Comparison of ENCODE assay signal across 9 mouse cellular contexts in genomic region chr1:172324725-172325124, GRCm38 (mm10). TPM values are rescaled to one million over a fixed set of nuclear protein-coding genes. Genes with fewer than 3 reads are reported as not detected.
DNase-seq lines count a peak whose midpoint lies in the region; ATAC-seq lines count a peak whose summit lies in the region.
"Had no signal": no experiment of that assay in that cellular context is flagged by ENCODE, and none has a peak within 500 bp of the region (broad histone marks: within the 10 kb centered on the region; RNA-seq: fewer than 3 reads in every experiment).

No protein-coding gene starts in this region.

- H3K4me1 ChIP-seq in hindbrain, embryonic 10.5 days (replicated peaks), result peaks cover 75% of the 10 kb centered on the region
- peaks cover 18% of the 10 kb centered on the region for H3K4me1 ChIP-seq in hindbrain, embryonic 16.5 days (ENCODE audit: control insufficient read depth, insufficient read depth, low read depth, low read length)
- H3K4me1 ChIP-seq in forebrain, embryonic 11.5 days (replicated peaks; ENCODE audit: control insufficient read depth, insufficient read depth, low read length), result peaks cover 11% of the 10 kb centered on the region
- H3K4me1 ChIP-seq in hindbrain, embryonic 15.5 days (replicated peaks), result peaks cover 34% of the 10 kb centered on the region
- peaks cover 28% of the 10 kb centered on the region for H3K4me1 ChIP-seq in midbrain, embryonic 15.5 days

- DNase-seq in hindbrain, embryonic 10.5 days (ENCODE audit: low spot score), result peak; percentile 80
- DNase-seq in c-Kit-positive CD71-positive TER-119-positive erythroid progenitor cells, embryonic 14.5 days (ENCODE audit: low spot score), result peak; percentile 73
- peak; percentile 87 for DNase-seq in forebrain, embryonic 11.5 days (ENCODE audit: low spot score)
- peak; percentile 81 for DNase-seq in left cerebral cortex, postnatal 4 days
- DNase-seq in spleen, postnatal 14 days (ENCODE audit: low spot score in 2 of 2), result peak; percentile 37 to 66

- no peak overlapping the region for H3K4me3 ChIP-seq in hindbrain, embryonic 10.5 days
- no peak overlapping the region for H3K4me3 ChIP-seq in hindbrain, embryonic 16.5 days (ENCODE audit: low read length)
- H3K4me3 ChIP-seq in forebrain, embryonic 11.5 days (ENCODE audit: low read depth, low read length), result no peak overlapping the region
- H3K4me3 ChIP-seq in hindbrain, embryonic 15.5 days, result no peak overlapping the region
- no peak overlapping the region for H3K4me3 ChIP-seq in midbrain, embryonic 15.5 days
- H3K4me3 ChIP-seq: myocyte had no signal

- H3K9ac ChIP-seq in hindbrain, embryonic 16.5 days (ENCODE audit: low read depth, low read length), result no peak overlapping the region
- no peak overlapping the region; the same call in 1 of the 2 replicates for H3K9ac ChIP-seq in forebrain, embryonic 11.5 days (ENCODE audit: low read length)
- H3K9ac ChIP-seq in hindbrain, embryonic 15.5 days, result no peak overlapping the region
- peak overlapping the region; percentile 2; the same call in 1 of the 2 replicates for H3K9ac ChIP-seq in midbrain, embryonic 15.5 days

- intact Hi-C loops in left cerebral cortex, postnatal 4 days (cut with DNase I), result no loop called here

- 11% methylated on average over 7 of the region's 7 CpGs for WGBS in hindbrain, embryonic 10.5 days
- 14% methylated on average over 7 of the region's 7 CpGs for WGBS in hindbrain, embryonic 16.5 days
- 7% methylated on average over 7 of the region's 7 CpGs for WGBS in forebrain, embryonic 11.5 days
- 13% methylated on average over 7 of the region's 7 CpGs for WGBS in hindbrain, embryonic 15.5 days
- 13% methylated on average over 7 of the region's 7 CpGs for WGBS in midbrain, embryonic 15.5 days

- H3K9me3 ChIP-seq in hindbrain, embryonic 10.5 days, result no peaks in the 10 kb centered on the region
- no peaks in the 10 kb centered on the region for H3K9me3 ChIP-seq in hindbrain, embryonic 16.5 days (ENCODE audit: control insufficient read depth, low read length)
- no peaks in the 10 kb centered on the region for H3K9me3 ChIP-seq in forebrain, embryonic 11.5 days (ENCODE audit: control insufficient read depth, low read length)
- H3K9me3 ChIP-seq in hindbrain, embryonic 15.5 days, result no peaks in the 10 kb centered on the region
- H3K9me3 ChIP-seq in midbrain, embryonic 15.5 days, result no peaks in the 10 kb centered on the region

- no peak for ATAC-seq in hindbrain, embryonic 16.5 days
- peak; percentile 42 for ATAC-seq in forebrain, embryonic 11.5 days (replicated peaks; ENCODE audit: low FRiP score)
- peak; percentile 17; the same call in 1 of the 2 replicates for ATAC-seq in hindbrain, embryonic 15.5 days (ENCODE audit: low FRiP score, low read depth)
- peak; percentile 12; the same call in 1 of the 2 replicates for ATAC-seq in midbrain, embryonic 15.5 days (replicated peaks)

- H3K27ac ChIP-seq in hindbrain, embryonic 10.5 days, result peak overlapping the region; percentile 57
- H3K27ac ChIP-seq in hindbrain, embryonic 16.5 days (ENCODE audit: low read depth, low read length), result no peak overlapping the region
- no peak overlapping the region for H3K27ac ChIP-seq in forebrain, embryonic 11.5 days (ENCODE audit: low read depth, low read length)
- H3K27ac ChIP-seq in hindbrain, embryonic 15.5 days (replicated peaks), result no peak overlapping the region
- H3K27ac ChIP-seq in midbrain, embryonic 15.5 days, result no peak overlapping the region

- peaks cover 16% of the 10 kb centered on the region for H3K36me3 ChIP-seq in hindbrain, embryonic 10.5 days
- H3K36me3 ChIP-seq in hindbrain, embryonic 16.5 days (ENCODE audit: control insufficient read depth, insufficient read depth, low read length), result no peaks in the 10 kb centered on the region
- no peaks in the 10 kb centered on the region for H3K36me3 ChIP-seq in forebrain, embryonic 11.5 days (ENCODE audit: control insufficient read depth, insufficient read depth, low read length)
- no peaks in the 10 kb centered on the region for H3K36me3 ChIP-seq in hindbrain, embryonic 15.5 days
- H3K36me3 ChIP-seq in midbrain, embryonic 15.5 days (replicated peaks), result no peaks in the 10 kb centered on the region

- H3K4me2 ChIP-seq in hindbrain, embryonic 16.5 days (ENCODE audit: low read length), result no peak overlapping the region
- H3K4me2 ChIP-seq in forebrain, embryonic 11.5 days (ENCODE audit: low read depth, low read length, severe bottlenecking), result no peak overlapping the region
- no peak overlapping the region for H3K4me2 ChIP-seq in hindbrain, embryonic 15.5 days
- H3K4me2 ChIP-seq in midbrain, embryonic 15.5 days, result no peak overlapping the region

- peaks cover 74% of the 10 kb centered on the region for H3K27me3 ChIP-seq in hindbrain, embryonic 10.5 days (ENCODE audit: insufficient read depth, poor library complexity, severe bottlenecking)
- no peaks in the 10 kb centered on the region for H3K27me3 ChIP-seq in hindbrain, embryonic 16.5 days (replicated peaks; ENCODE audit: control insufficient read depth, insufficient read depth, low read length)
- peaks cover 16% of the 10 kb centered on the region for H3K27me3 ChIP-seq in forebrain, embryonic 11.5 days (ENCODE audit: control insufficient read depth, insufficient read depth, low read length)
- no peaks in the 10 kb centered on the region for H3K27me3 ChIP-seq in hindbrain, embryonic 15.5 days
- H3K27me3 ChIP-seq in midbrain, embryonic 15.5 days (replicated peaks), result peaks cover 6% of the 10 kb centered on the region

RNA-seq across cellular contexts. Expression of gene Kcnj9, which starts 4.4 kb away (rescaled TPM):
- polyA plus RNA-seq in hindbrain, embryonic 10.5 days (2016; fragmentation: Nextera tagmentation; extraction: Ambion mirVana), result 0.11 and 0.71 TPM in 2 replicates
- 4.9 and 5.6 TPM in 2 replicates for polyA plus RNA-seq in hindbrain, embryonic 16.5 days (2015; fragmentation: Nextera tagmentation; extraction: Ambion mirVana)
- polyA plus RNA-seq in forebrain, embryonic 11.5 days (2014; fragmentation: Nextera tagmentation; extraction: Ambion mirVana), result 0.68 and 0.89 TPM in 2 replicates
- polyA plus RNA-seq in hindbrain, embryonic 15.5 days (2015; fragmentation: Nextera tagmentation; extraction: Ambion mirVana), result 4.1 and 4.3 TPM in 2 replicates
- total RNA-seq in left cerebral cortex, postnatal 4 days (2021), result 10 to 100 TPM; 23.5 to 27.4 TPM
- 5.6 and 5.9 TPM in 2 replicates for polyA plus RNA-seq in midbrain, embryonic 15.5 days (2015; fragmentation: Nextera tagmentation; extraction: Ambion mirVana)

RNA-seq across cellular contexts. Expression of gene Kcnj10, which starts 16.3 kb away (rescaled TPM):
- 0.31 and 0.77 TPM in 2 replicates for polyA plus RNA-seq in hindbrain, embryonic 10.5 days (2016; fragmentation: Nextera tagmentation; extraction: Ambion mirVana)
- 3.5 and 3.9 TPM in 2 replicates for polyA plus RNA-seq in hindbrain, embryonic 16.5 days (2015; fragmentation: Nextera tagmentation; extraction: Ambion mirVana)
- polyA plus RNA-seq in forebrain, embryonic 11.5 days (2014; fragmentation: Nextera tagmentation; extraction: Ambion mirVana), result 0.69 and 0.73 TPM in 2 replicates
- polyA plus RNA-seq in hindbrain, embryonic 15.5 days (2015; fragmentation: Nextera tagmentation; extraction: Ambion mirVana), result 2.9 and 3.0 TPM in 2 replicates
- total RNA-seq in left cerebral cortex, postnatal 4 days (2021), result 10 to 100 TPM; 20.4 to 21.3 TPM
- polyA plus RNA-seq in midbrain, embryonic 15.5 days (2015; fragmentation: Nextera tagmentation; extraction: Ambion mirVana), result 1.8 TPM in 2 replicates
- polyA plus RNA-seq: myocyte had no signal

RNA-seq across cellular contexts. Expression of gene Atp1a2, which starts 26.9 kb away (rescaled TPM):
- polyA plus RNA-seq in hindbrain, embryonic 10.5 days (2016; fragmentation: Nextera tagmentation; extraction: Ambion mirVana), result 2.1 and 2.3 TPM in 2 replicates
- 96.7 and 102 TPM in 2 replicates for polyA plus RNA-seq in hindbrain, embryonic 16.5 days (2015; fragmentation: Nextera tagmentation; extraction: Ambion mirVana)
- 1.5 and 2.1 TPM in 2 replicates for polyA plus RNA-seq in forebrain, embryonic 11.5 days (2014; fragmentation: Nextera tagmentation; extraction: Ambion mirVana)
- polyA plus RNA-seq in hindbrain, embryonic 15.5 days (2015; fragmentation: Nextera tagmentation; extraction: Ambion mirVana), result 74.3 and 75.8 TPM in 2 replicates
- total RNA-seq in left cerebral cortex, postnatal 4 days (2021), result 100 to 1,000 TPM; 211 to 226 TPM
- polyA plus RNA-seq in midbrain, embryonic 15.5 days (2015; fragmentation: Nextera tagmentation; extraction: Ambion mirVana), result 56.5 and 63.1 TPM in 2 replicates

RNA-seq across cellular contexts. Expression of gene Pigm, which starts 51.6 kb away (rescaled TPM):
- 8.7 and 10.5 TPM in 2 replicates for polyA plus RNA-seq in hindbrain, embryonic 10.5 days (2016; fragmentation: Nextera tagmentation; extraction: Ambion mirVana)
- 3.1 and 3.9 TPM in 2 replicates for polyA plus RNA-seq in hindbrain, embryonic 16.5 days (2015; fragmentation: Nextera tagmentation; extraction: Ambion mirVana)
- polyA plus RNA-seq in forebrain, embryonic 11.5 days (2014; fragmentation: Nextera tagmentation; extraction: Ambion mirVana), result 13.7 and 14.8 TPM in 2 replicates
- polyA plus RNA-seq in hindbrain, embryonic 15.5 days (2015; fragmentation: Nextera tagmentation; extraction: Ambion mirVana), result 3.8 and 3.9 TPM in 2 replicates
- 10 to 100 TPM; 11.1 TPM for total RNA-seq in left cerebral cortex, postnatal 4 days (2021)
- 4.0 and 4.1 TPM in 2 replicates for polyA plus RNA-seq in midbrain, embryonic 15.5 days (2015; fragmentation: Nextera tagmentation; extraction: Ambion mirVana)

Comparison
In these comparisons a context has a peak if more than half of its experiments do, and no peak if none do; other contexts are left out.
1. RNA of gene Atp1a2, which starts 26.9 kb away (polyA plus RNA-seq): 96.7 to 102 TPM in hindbrain, embryonic 16.5 days, 74.3 to 75.8 TPM in hindbrain, embryonic 15.5 days and 56.5 to 63.1 TPM in midbrain, embryonic 15.5 days; 2.1 to 2.3 TPM in hindbrain, embryonic 10.5 days and 1.5 to 2.1 TPM in forebrain, embryonic 11.5 days; every median in the first group is over 10 times any median in the second.
2. Peak in every context shown above with its lines, with median percentiles within 50 percentile points of each other: DNase-seq.